Mouse (Mus musculus) liver, adult 2 months (tissue): Measurements from ENCODE around the gene Grb2. TPM values are rescaled to one million over a fixed set of nuclear protein-coding genes. Genes with fewer than 3 reads are reported as not detected.

ENCODE experiments used
- DNase-seq: peaks from one replicate; pipeline ENCODE4 v3.0.0-alpha.2; 2011; ENCODE audit warnings: low read depth, low spot score; ENCODE audit errors: extremely low read depth
- H3K27ac ChIP-seq: fragments of 200-500 bp; replicated peaks from 2 replicates; pipeline ENCODE4 v1.5.1; 2012; ENCODE audit warnings: low read depth, mild to moderate bottlenecking, control low read depth, inconsistent platforms, low read length; ENCODE audit not compliant: insufficient read depth
- H3K27me3 ChIP-seq: fragments of 200-500 bp; 2 replicates; pipeline ENCODE4 v1.6.1; 2012; ENCODE audit warnings: mild to moderate bottlenecking, moderate library complexity, low read length, inconsistent platforms; ENCODE audit not compliant: control insufficient read depth, insufficient read depth
- H3K36me3 ChIP-seq: fragments of 200-500 bp; 2 replicates; pipeline ENCODE4 v1.6.1; 2012; ENCODE audit warnings: low read length, inconsistent platforms; ENCODE audit not compliant: control insufficient read depth, insufficient read depth
- H3K4me1 ChIP-seq: fragments of 200-500 bp; 2 replicates; pipeline ENCODE4 v1.6.1; 2011; ENCODE audit warnings: low read length; ENCODE audit not compliant: control insufficient read depth, insufficient read depth
- H3K4me3 ChIP-seq: fragments of 200-500 bp; 2 replicates; pipeline ENCODE4 v1.5.1; 2011; ENCODE audit warnings: low read depth, mild to moderate bottlenecking, control low read depth, low read length, moderate library complexity; ENCODE audit not compliant: insufficient read depth
- H3K79me2 ChIP-seq: fragments of 200-500 bp; 2 replicates; pipeline ENCODE4 v1.6.1; 2012; ENCODE audit warnings: inconsistent platforms, mild to moderate bottlenecking, low read length, moderate library complexity; ENCODE audit not compliant: control insufficient read depth, insufficient read depth
- H3K9ac ChIP-seq: fragments of 200-500 bp; 2 replicates; pipeline ENCODE4 v1.6.1; 2012; ENCODE audit warnings: low read depth, mild to moderate bottlenecking, control low read depth, inconsistent platforms, low read length
- CTCF ChIP-seq: fragments of 200-500 bp; IDR thresholded peaks from 2 replicates; pipeline ENCODE4 v1.5.1; 2011; ENCODE audit warnings: low read depth, low read length, control low read depth
- POLR2A ChIP-seq: fragments of 200-500 bp; IDR thresholded peaks from 2 replicates; pipeline ENCODE4 v1.6.1; 2011; ENCODE audit warnings: low read length, control low read depth; ENCODE audit not compliant: insufficient read depth; ENCODE audit errors: extremely low read depth
- WGBS: fragments of 180-500 bp; shearing (Covaris S2); methylation state at CpG from one replicate; pipeline ENCODE4 v1.1.7; 2018; 5-methylcytosine and 5-hydroxymethylcytosine counted together
- polyA plus RNA-seq: library from polyadenylated mRNA; depleted of rRNA; stranded (reverse); fragments of >200 nt; gene quantifications from 2 replicates; pipeline ENCODE4 v1.2.3, GENCODE M21; 2012
- total RNA-seq: library from RNA; depleted of rRNA; stranded (reverse); fragments of >200 nt; gene quantifications from 2 replicates; pipeline ENCODE4 v1.2.3, GENCODE M21; 2014

The Grb2 gene
- total and polyA plus RNA-seq, 2 experiments: 14.7 to 27.7 TPM

DNA sequence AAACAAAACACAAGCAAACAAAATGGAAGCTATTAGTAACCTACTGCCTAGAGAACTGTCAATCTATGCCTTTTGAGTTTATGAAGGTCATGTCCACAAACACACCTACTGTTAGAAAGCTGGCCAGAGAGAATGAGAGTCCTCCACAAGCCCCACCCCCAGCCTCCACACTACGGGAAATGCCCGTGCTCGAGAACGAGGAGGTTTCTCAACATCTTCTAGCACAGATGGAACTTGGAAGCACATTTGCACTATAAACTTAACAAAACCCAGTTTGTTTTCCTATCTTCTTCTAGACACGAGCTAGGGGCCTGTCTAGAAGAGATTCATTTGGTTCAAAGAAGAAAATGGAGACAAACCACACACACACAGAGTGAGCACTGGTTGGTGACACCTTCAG, 18.0 kb downstream of the Grb2 start:
- Histone ChIP-seq H3K36me3 (no peaks in the 10 kb centered on the region), H3K9ac (no peak overlapping the region), H3K27ac (peak overlapping the region; percentile 28), H3K27me3 (no peaks in the 10 kb centered on the region), H3K79me2 (peaks cover 32% of the 10 kb centered on the region), H3K4me3 (no peak overlapping the region), H3K4me1 (peaks cover 32% of the 10 kb centered on the region)
- DNase-seq: peak; percentile 79
- WGBS: 3% methylated on average over 5 of the region's 5 CpGs
- TF ChIP-seq CTCF: no peak
- TF ChIP-seq POLR2A: no peak

DNA sequence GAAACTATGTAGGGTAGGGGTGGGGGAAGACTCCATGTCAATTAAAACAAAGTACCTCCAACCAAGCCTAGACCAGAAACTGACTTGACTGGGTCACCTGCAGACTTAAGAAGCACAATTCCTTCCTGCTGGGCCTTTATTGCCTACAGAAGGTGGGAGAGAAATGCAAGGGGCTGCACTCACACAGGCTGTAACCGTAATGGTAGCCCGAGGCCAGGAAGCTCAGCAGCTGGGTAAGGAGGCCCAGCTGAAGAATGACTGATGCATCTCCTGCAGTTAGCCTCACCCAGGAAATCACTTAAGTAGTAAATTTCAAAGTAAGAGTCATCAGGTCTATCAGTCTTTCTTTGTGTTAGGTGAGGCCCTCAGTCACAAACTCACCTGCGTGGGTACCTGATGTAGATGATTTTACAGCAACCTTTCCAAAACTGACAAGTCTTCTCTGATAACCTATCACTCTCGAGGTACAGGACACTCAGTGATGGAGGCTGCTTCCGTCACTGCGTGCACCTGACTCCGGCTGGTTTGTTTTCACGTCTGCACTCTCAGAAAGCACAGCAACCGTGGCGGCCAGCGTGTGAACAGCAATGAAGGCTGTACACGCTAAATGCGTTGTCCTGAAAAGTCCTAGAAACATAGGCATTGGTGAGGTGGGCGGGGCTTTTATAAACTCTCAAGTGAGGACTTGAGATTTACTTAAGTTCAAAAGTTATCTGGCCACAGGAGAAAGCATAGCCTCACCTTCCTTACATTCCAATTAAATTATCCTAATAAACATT, 19.1 kb downstream of the Grb2 start:
- TF ChIP-seq POLR2A (no peak), CTCF (no peak)
- Histone ChIP-seq H3K27ac (no peak overlapping the region), H3K4me1 (peaks cover 35% of the 10 kb centered on the region), H3K79me2 (peaks cover 35% of the 10 kb centered on the region), H3K36me3 (no peaks in the 10 kb centered on the region), H3K4me3 (no peak overlapping the region), H3K9ac (no peak overlapping the region), H3K27me3 (no peaks in the 10 kb centered on the region)
- no peak for DNase-seq
- 96% methylated on average over 14 of the region's 14 CpGs for WGBS

DNA sequence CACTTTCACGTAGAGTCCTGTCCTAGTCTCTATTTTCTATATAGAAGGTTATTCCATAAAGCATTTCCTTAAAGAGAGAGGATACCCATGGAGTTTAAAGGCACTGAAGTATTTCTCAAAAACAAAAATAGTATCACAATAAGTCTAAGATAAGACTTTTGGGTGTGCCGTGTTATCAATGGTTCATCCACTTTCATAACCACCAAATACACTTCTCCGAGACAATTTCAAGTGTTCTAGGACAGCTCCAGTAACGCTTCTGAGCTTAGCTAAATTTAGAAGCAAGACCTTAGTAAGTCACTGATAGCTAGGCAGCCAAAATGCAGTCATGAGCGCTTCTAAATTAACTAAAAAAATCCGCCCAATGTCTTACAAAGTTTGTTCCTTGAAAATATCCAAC, 22.0 kb downstream of the Grb2 start:
- peaks cover 55% of the 10 kb centered on the region for H3K79me2 ChIP-seq
- no peak overlapping the region for H3K4me3 ChIP-seq
- peaks cover 28% of the 10 kb centered on the region for H3K4me1 ChIP-seq
- no peak for DNase-seq
- TF ChIP-seq POLR2A: no peak
- no peak for TF ChIP-seq CTCF
- H3K27me3 ChIP-seq: no peaks in the 10 kb centered on the region
- H3K9ac ChIP-seq: no peak overlapping the region
- no peak overlapping the region for H3K27ac ChIP-seq
- WGBS: 82% methylated on average over 6 of the region's 6 CpGs
- H3K36me3 ChIP-seq: no peaks in the 10 kb centered on the region

DNA sequence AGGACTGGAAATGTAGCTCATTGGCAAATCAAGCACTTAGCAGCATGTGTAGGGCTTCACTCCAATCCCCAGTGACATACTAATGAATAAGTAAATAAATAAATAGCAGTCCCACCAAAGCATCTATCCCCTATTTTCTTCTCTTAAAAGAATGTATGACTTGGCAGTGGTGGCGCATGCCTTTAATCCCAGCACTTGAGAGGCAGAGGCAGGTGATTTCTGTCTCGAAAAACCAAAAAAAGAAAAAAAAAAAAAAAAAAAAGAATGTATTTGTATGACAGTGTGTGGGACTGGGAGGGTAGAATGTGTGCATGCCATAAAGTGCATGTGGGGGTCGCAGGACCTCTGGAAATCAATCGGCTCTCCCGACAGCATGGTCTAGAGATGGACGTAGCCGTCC, 22.4 kb downstream of the Grb2 start:
- TF ChIP-seq POLR2A: no peak
- TF ChIP-seq CTCF: no peak
- H3K27ac ChIP-seq: no peak overlapping the region
- no peaks in the 10 kb centered on the region for H3K36me3 ChIP-seq
- WGBS: 87% methylated on average over 7 of the region's 7 CpGs
- H3K4me1 ChIP-seq: peaks cover 24% of the 10 kb centered on the region
- H3K79me2 ChIP-seq: peaks cover 55% of the 10 kb centered on the region
- H3K9ac ChIP-seq: no peak overlapping the region
- no peak overlapping the region for H3K4me3 ChIP-seq
- H3K27me3 ChIP-seq: no peaks in the 10 kb centered on the region
- DNase-seq: no peak

DNA sequence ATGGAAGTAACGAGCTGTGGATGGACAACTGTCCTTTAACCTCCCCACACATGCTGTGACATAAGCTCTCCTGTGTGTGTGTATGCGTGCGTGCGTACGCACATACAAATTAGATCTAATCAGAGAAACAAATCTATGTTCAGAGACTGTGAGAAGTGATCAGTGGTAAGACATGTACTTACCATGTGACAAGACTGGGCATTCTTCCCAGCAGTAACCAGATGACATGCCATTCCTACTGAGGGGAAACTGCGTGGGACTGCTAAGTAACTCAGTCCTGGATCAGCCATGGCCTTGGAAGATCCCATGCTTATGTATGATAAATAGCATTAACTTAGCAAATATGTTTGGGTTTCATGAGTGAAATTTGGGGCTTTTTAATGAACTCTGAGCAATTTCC, 23.5 kb downstream of the Grb2 start:
- TF ChIP-seq CTCF (no peak), POLR2A (no peak)
- Histone ChIP-seq H3K36me3 (no peaks in the 10 kb centered on the region), H3K4me1 (peaks cover 20% of the 10 kb centered on the region), H3K9ac (no peak overlapping the region), H3K79me2 (peaks cover 55% of the 10 kb centered on the region), H3K4me3 (no peak overlapping the region), H3K27ac (no peak overlapping the region), H3K27me3 (no peaks in the 10 kb centered on the region)
- peak; percentile 74 for DNase-seq
- WGBS: 74% methylated on average over 6 of the region's 6 CpGs

DNA sequence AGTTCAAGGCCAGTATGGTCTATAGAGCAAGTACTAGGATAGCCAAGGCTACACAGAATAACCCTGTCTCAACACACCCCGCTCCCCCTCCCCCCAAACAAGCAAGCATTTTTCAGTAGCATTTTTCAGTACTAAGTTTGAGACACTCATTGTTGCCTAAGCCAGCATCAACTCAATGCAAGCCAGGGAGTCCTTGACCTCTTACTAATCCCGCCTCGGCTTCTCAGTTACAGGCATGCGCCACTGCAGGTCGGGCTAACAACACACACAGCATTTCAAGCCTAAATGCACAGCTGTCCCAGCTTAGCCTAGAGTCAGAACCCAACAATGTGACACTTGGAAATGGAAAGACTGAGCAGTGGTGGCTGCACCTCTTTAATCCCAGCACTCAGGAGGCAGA, 25.1 kb downstream of the Grb2 start:
- H3K4me3 ChIP-seq: no peak overlapping the region
- TF ChIP-seq CTCF (no peak), POLR2A (no peak)
- no peaks in the 10 kb centered on the region for H3K27me3 ChIP-seq
- peaks cover 45% of the 10 kb centered on the region for H3K79me2 ChIP-seq
- H3K36me3 ChIP-seq: no peaks in the 10 kb centered on the region
- H3K9ac ChIP-seq: no peak overlapping the region
- 43% methylated on average over 5 of the region's 5 CpGs for WGBS
- H3K4me1 ChIP-seq: peaks cover 28% of the 10 kb centered on the region
- 0 out of 2 replicates have a peak overlapping the region, but pooled peaks have one; percentile 19 for H3K27ac ChIP-seq
- peak; percentile 71 for DNase-seq
